Mouse (Mus musculus): ENCODE data around the gene Ndel1. TPM values are rescaled to one million over a fixed set of nuclear protein-coding genes. Genes with fewer than 3 reads are reported as not detected.

The Ndel1 gene
- 82.7 and 83.6 TPM in 2 replicates for polyA plus RNA-seq (2012; rRNA removed)

GRCm38 (mm10) chr11:68871748-68872147 is at the start of gene Ndel1:
Ndel1 (minus strand) TSS chr11:68871858.

GRCm38 (mm10) chr11:68901351-68902046 is 29.8 kb upstream of the Ndel1 start, which contains the start of gene Rpl26:
Rpl26 (plus strand) TSS chr11:68901583.

GRCm38 (mm10) chr11:68888253-68888652 is 16.6 kb upstream of the Ndel1 start, which contains the start of gene Rnf222:
Rnf222 (plus strand) TSS chr11:68888553.

Other genes starting within 250 kb of the Ndel1 start
- 141 and 149 TPM in 2 replicates for gene Myh10, start 180.3 kb downstream of the Ndel1 start, polyA plus RNA-seq (2012; rRNA removed)
- 0.05 and 0.34 TPM in 2 replicates for gene Rnf222, start 16.7 kb upstream of the Ndel1 start, polyA plus RNA-seq (2012; rRNA removed)
- 2,315 and 2,419 TPM in 2 replicates for gene Rpl26, start 29.7 kb upstream of the Ndel1 start, polyA plus RNA-seq (2012; rRNA removed)
- gene Odf4, start 55.2 kb upstream of the Ndel1 start, polyA plus RNA-seq (2012; rRNA removed), result 3.6 and 4.3 TPM in 2 replicates
- 32.4 and 33.6 TPM in 2 replicates for gene Arhgef15, start 85.6 kb upstream of the Ndel1 start, polyA plus RNA-seq (2012; rRNA removed)
- 2.6 and 2.7 TPM in 2 replicates for gene Slc25a35, start 96.3 kb upstream of the Ndel1 start, polyA plus RNA-seq (2012; rRNA removed)
- gene Rangrf, start 103.3 kb upstream of the Ndel1 start, polyA plus RNA-seq (2012; rRNA removed), result 26.9 and 31.1 TPM in 2 replicates
- gene Pfas, start 136.6 kb upstream of the Ndel1 start, polyA plus RNA-seq (2012; rRNA removed), result 21.3 and 22.2 TPM in 2 replicates
- 102 and 109 TPM in 2 replicates for gene Ctc1, start 144.1 kb upstream of the Ndel1 start, polyA plus RNA-seq (2012; rRNA removed)
- gene Aurkb, start 173.8 kb upstream of the Ndel1 start, polyA plus RNA-seq (2012; rRNA removed), result 16.9 and 19.1 TPM in 2 replicates
- 25.1 and 25.6 TPM in 2 replicates for gene Borcs6, start 187.9 kb upstream of the Ndel1 start, polyA plus RNA-seq (2012; rRNA removed)
- gene Tmem107, start 198.9 kb upstream of the Ndel1 start, polyA plus RNA-seq (2012; rRNA removed), result 32.3 and 33.9 TPM in 2 replicates
- gene Vamp2, start 216.6 kb upstream of the Ndel1 start, polyA plus RNA-seq (2012; rRNA removed), result 324 and 361 TPM in 2 replicates
- gene Per1, start 223.4 kb upstream of the Ndel1 start, polyA plus RNA-seq (2012; rRNA removed), result 11.5 and 13.7 TPM in 2 replicates
- gene Hes7, start 248.5 kb upstream of the Ndel1 start, polyA plus RNA-seq (2012; rRNA removed), result 1.6 and 1.7 TPM in 2 replicates

Data from central nervous system, embryonic 18 days (tissue).